Mouse (Mus musculus) megakaryocyte-erythroid progenitor cell, adult 5-6 weeks (primary cell): ENCODE measurements around the gene Ptch2. TPM values are rescaled to one million over a fixed set of nuclear protein-coding genes. Genes with fewer than 3 reads are reported as not detected.

Experiments used
- ATAC-seq: replicated peaks from 2 replicates; pipeline ENCODE4 v1.8.0; 2016; ENCODE audit warnings: mild to moderate bottlenecking, inconsistent platforms; ENCODE audit not compliant: severe bottlenecking, poor library complexity, low FRiP score, low TSS enrichment
- total RNA-seq, 2 experiments: library from RNA; stranded (forward) in 1 of 2; stranded (reverse) in 1 of 2; fragments of 200-1000, 215-1000 nt in 1 of 2; fragments of >200 nt in 1 of 2; fragmentation: Nextera tagmentation in 1 of 2; gene quantifications; 2 replicates each; pipeline ENCODE4 v1.2.3; 2014 to 2017

The Ptch2 gene
- total RNA-seq, 2 experiments from 2014 or later, result not detected

- ATAC-seq, result peak; percentile 58
Measured at GRCm38 (mm10) chr4:117146176-117146575, 50.3 kb downstream of the Ptch2 start.

DNA sequence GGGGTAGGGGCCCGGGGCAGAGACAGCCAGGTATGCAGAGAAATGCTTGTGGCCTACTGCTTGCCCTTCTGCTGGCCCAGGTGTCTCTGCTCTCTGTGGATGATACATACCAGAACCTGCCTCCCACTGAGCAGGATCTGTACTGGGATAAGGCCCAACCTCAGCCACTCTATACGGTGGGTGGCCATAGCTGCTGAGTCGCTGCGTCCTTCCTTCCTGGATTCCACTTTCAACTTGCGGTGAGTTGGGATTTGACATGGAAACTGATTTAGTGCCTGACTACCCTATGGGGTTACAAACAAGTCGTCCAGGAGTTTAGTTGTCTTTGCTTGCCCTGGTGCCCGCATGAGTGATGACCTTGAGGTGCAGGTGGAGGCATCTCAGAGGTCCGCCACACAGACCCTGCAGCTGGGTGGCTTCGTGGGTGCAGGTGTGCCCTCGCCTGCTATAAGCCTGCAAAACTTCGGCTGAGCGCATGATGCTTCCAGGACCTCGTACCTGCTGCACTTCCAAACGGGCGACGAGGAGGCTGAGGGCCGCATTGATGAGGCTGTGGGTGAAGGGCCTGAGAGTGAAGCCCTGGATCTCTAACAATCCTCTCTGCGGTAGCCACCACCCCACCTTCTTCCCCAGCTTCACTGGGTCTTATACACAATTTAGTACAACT, 52.3 kb downstream of the Ptch2 start:
- ATAC-seq, result no peak

DNA sequence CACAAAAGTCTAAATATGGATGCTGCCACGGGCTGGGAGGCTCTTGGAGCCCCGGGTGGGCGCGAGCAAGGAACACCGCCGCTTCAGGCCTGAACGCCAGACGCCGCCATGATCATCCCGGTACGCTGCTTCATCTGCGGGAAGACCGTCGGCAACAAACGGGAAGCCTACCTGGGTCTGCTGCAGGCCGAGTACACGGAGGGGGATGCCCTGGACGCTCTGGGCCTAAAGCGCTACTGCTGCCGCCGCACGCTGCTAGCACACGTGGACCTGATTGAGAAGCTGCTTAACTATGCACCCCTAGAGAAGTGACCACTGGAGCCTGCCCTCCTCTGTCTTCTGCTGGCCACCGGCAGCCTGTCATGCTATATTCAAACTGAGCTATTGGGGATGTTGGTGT, 52.9 kb downstream of the Ptch2 start:
- no peak for ATAC-seq

DNA sequence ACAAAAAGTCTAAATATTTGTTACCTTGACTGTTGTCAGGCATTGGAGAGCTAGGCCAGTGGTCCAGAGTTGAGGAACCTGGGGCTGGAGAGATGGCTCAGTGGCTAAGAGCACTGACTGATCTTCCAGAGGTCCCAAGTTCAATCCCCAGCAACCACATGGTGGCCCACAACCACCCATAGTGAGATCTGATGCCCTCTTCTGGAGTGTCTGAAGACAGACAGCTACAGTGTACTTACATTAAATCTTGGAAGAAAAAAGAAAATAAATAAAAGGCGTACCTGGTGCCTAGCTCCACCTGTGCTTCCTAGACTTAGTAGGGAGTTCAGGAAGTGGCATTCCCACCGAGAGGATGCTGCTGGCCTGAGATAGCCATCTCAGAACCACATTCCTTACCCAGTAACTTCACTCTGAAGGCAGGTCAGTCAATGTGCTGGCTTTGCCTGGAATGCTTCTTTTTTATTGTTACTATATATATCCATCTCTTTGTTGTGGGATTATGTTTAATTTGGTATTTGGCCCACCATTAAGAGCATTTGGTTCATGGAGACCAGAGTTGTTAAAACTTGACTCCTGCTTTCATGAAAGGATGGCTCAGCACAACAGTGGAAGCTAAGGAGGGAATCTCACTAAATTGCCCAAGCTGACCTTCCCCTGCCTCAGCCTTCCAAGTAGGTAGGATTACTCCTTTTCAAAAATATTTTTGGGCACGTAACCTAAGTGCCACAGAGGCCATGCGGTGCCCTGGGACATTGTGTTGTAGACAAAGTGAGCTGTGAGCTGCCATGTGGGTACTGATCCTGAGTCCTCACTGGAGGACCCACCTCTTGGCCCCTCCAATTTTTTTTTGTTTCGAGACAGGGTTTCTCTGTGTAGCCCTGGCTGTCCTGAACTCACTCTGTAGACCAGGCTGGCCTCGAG, 53.7 kb downstream of the Ptch2 start:
- ATAC-seq, result no peak

DNA sequence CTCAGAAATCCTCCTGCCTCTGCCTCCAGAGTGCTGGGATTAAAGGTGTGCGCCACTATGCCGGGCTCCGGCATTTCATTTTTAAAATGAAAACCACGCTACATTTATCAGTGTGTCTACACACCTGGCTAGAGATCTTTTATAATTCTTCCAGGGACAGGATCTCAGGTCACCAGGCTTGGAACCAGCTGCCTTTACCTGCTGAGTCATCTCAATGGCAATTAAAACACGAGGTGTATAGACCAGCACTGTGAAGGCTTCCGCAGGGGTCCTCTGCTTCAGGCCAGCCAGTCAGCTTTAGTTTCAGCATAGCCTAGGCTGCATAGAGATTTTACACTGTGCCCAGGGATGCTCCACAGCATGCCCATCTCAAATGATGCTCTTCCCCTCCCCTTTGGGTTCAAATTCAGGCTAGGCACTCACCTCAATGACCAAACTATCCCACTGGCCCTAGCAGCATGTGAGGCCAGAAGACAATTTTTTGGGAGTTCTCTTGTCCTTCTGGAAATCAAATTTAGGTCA, 54.4 kb downstream of the Ptch2 start:
- no peak for ATAC-seq

- no peak for ATAC-seq
Measured at GRCm38 (mm10) chr4:117151416-117151815, 55.5 kb downstream of the Ptch2 start.

GRCm38 (mm10) chr4:117152714-117153113, 56.8 kb downstream of the Ptch2 start:
- no peak for ATAC-seq

GRCm38 (mm10) chr4:117155020-117155791, 59.3 kb downstream of the Ptch2 start:
- peak; percentile 18 for ATAC-seq

DNA sequence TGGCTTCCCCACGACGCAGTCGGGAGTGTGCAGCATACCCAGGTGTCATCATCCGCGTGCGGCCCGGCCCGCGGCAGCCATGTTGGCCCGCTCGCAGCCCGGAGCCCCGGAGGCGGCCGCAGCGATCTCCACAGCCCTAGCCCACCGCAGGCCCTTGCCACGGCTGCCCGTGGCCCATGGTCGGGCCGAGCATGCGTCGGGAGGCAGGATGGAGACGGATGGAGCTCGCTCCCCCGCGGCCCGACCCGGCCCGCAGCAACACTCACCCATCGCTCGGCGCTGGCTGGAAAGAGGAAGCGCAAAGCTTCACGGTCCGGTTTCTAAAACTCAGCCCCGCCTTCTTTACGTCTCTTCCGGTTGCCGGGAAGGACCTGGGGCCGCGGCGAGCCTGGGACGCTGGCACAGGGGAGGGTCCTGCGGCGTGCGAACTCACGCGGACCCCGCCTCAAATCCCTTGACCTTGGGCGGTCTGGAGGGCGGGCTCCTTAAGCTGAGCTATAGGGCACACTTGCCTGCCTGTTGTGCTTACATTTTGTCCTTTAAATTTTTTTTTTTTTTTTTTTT, 60.0 kb downstream of the Ptch2 start, which contains the start of gene Rps8:
TSS of gene Rps8 (minus strand) at position 452 of the 564 bp plus-strand sequence.
- peak; percentile 85 for ATAC-seq

GRCm38 (mm10) chr4:117156372-117156771, 60.5 kb downstream of the Ptch2 start:
- ATAC-seq, result no peak

- ATAC-seq, result no peak
Measured at GRCm38 (mm10) chr4:117159666-117160065, 63.8 kb downstream of the Ptch2 start.

- ATAC-seq, result no peak
Measured at GRCm38 (mm10) chr4:117161183-117161582, 65.3 kb downstream of the Ptch2 start.

Other genes starting within 250 kb of the Ptch2 start
- gene Zswim5, start 218.7 kb upstream of the Ptch2 start, total RNA-seq (2014; fragmentation: Nextera tagmentation), result 0.20 TPM in 1 of 2 replicates, not detected in the other
- gene Zswim5, start 218.7 kb upstream of the Ptch2 start, total RNA-seq (2017), result not detected in 2 replicates
- 222 and 304 TPM in 2 replicates for gene Urod, start 101.7 kb upstream of the Ptch2 start, total RNA-seq (2014; fragmentation: Nextera tagmentation)
- 130 and 163 TPM in 2 replicates for gene Urod, start 101.7 kb upstream of the Ptch2 start, total RNA-seq (2017)
- 10.8 and 14.8 TPM in 2 replicates for gene Hectd3, start 100.8 kb upstream of the Ptch2 start, total RNA-seq (2014; fragmentation: Nextera tagmentation)
- gene Hectd3, start 100.8 kb upstream of the Ptch2 start, total RNA-seq (2017), result 12.7 and 15.0 TPM in 2 replicates
- 53.5 and 56.7 TPM in 2 replicates for gene Eif2b3, start 76.7 kb upstream of the Ptch2 start, total RNA-seq (2014; fragmentation: Nextera tagmentation)
- 61.4 and 65.7 TPM in 2 replicates for gene Eif2b3, start 76.7 kb upstream of the Ptch2 start, total RNA-seq (2017)
- 17.5 and 19.1 TPM in 2 replicates for gene Btbd19, start 29.6 kb downstream of the Ptch2 start, total RNA-seq (2014; fragmentation: Nextera tagmentation)
- gene Btbd19, start 29.6 kb downstream of the Ptch2 start, total RNA-seq (2017), result 7.7 and 15.6 TPM in 2 replicates
- not detected in 2 replicates for gene Tctex1d4, start 30.7 kb downstream of the Ptch2 start, total RNA-seq (2014; fragmentation: Nextera tagmentation)
- not detected in 2 replicates for gene Tctex1d4, start 30.7 kb downstream of the Ptch2 start, total RNA-seq (2017)
- 0.66 and 1.8 TPM in 2 replicates for gene Plk3, start 37.9 kb downstream of the Ptch2 start, total RNA-seq (2014; fragmentation: Nextera tagmentation)
- gene Plk3, start 37.9 kb downstream of the Ptch2 start, total RNA-seq (2017), result 0.94 and 2.8 TPM in 2 replicates
- gene Rps8, start 60.2 kb downstream of the Ptch2 start, total RNA-seq (2014; fragmentation: Nextera tagmentation), result 5,319 and 5,634 TPM in 2 replicates
- 1,767 and 2,088 TPM in 2 replicates for gene Rps8, start 60.2 kb downstream of the Ptch2 start, total RNA-seq (2017)
- 28.1 and 34.2 TPM in 2 replicates for gene Kif2c, start 86.6 kb downstream of the Ptch2 start, total RNA-seq (2014; fragmentation: Nextera tagmentation)
- 28.9 and 29.6 TPM in 2 replicates for gene Kif2c, start 86.6 kb downstream of the Ptch2 start, total RNA-seq (2017)
- gene Tmem53, start 155.9 kb downstream of the Ptch2 start, total RNA-seq (2014; fragmentation: Nextera tagmentation), result not detected in 2 replicates
- gene Tmem53, start 155.9 kb downstream of the Ptch2 start, total RNA-seq (2017), result not detected in 2 replicates
- not detected in 2 replicates for gene Armh1, start 156.1 kb downstream of the Ptch2 start, total RNA-seq (2014; fragmentation: Nextera tagmentation)
- not detected in 2 replicates for gene Armh1, start 156.1 kb downstream of the Ptch2 start, total RNA-seq (2017)